Mouse (Mus musculus) forebrain, embryonic 10.5 days (tissue): ENCODE data around the gene Arhgap31. TPM values are rescaled to one million over a fixed set of nuclear protein-coding genes. Genes with fewer than 3 reads are reported as not detected.
"Not testable (repeated sequence)": the region's sequence is repeated elsewhere in the genome, so short reads cannot be mapped to it uniquely, and the experiment has no call there.

Source experiments
- DNase-seq: peaks from one replicate; pipeline ENCODE4 v3.0.0-alpha.2; 2017; ENCODE audit warnings: low spot score; ENCODE audit errors: extremely low spot score
- H3K27ac ChIP-seq: fragments of 300-500 bp; sonication (generic); 2 replicates; pipeline ENCODE4 v1.5.1; 2016; ENCODE audit warnings: mild to moderate bottlenecking
- H3K27me3 ChIP-seq: fragments of 300-500 bp; sonication (generic); 2 replicates; pipeline ENCODE4 v1.6.1; 2016; ENCODE audit warnings: mild to moderate bottlenecking; ENCODE audit not compliant: poor library complexity, severe bottlenecking
- H3K36me3 ChIP-seq: fragments of 300-500 bp; sonication (generic); replicated peaks from 2 replicates; pipeline ENCODE4 v1.6.1; 2016; ENCODE audit warnings: mild to moderate bottlenecking, moderate library complexity
- H3K4me1 ChIP-seq: fragments of 300-500 bp; sonication (generic); 2 replicates; pipeline ENCODE4 v1.6.1; 2016
- H3K4me3 ChIP-seq: fragments of 300-500 bp; sonication (generic); 2 replicates; pipeline ENCODE4 v1.5.1; 2016; ENCODE audit warnings: mild to moderate bottlenecking, moderate library complexity
- H3K9me3 ChIP-seq: fragments of 300-500 bp; sonication (generic); 2 replicates; pipeline ENCODE4 v1.6.1; 2016; ENCODE audit warnings: mild to moderate bottlenecking, moderate library complexity
- WGBS: fragments of 180-500 bp; shearing (Covaris S2); methylation state at CpG from one replicate; pipeline ENCODE4 v1.1.7; 2016; 5-methylcytosine and 5-hydroxymethylcytosine counted together
- polyA plus RNA-seq: library from polyadenylated mRNA; unstranded; fragments of >200 nt; fragmentation: Nextera tagmentation; extraction: Ambion mirVana; gene quantifications from 2 replicates; pipeline ENCODE4 v1.2.1, GENCODE M21; 2016

Arhgap31 gene
- polyA plus RNA-seq, 1 experiment from 2014 or later: 7.4 TPM

GRCm38 (mm10) chr16:38695557-38695956 lies 17.5 kb downstream of the Arhgap31 start:
- 85% methylated on average over 5 of the region's 5 CpGs for WGBS
- H3K27ac ChIP-seq: no peak overlapping the region
- DNase-seq: no peak
- H3K4me3 ChIP-seq: no peak overlapping the region
- no peaks in the 10 kb centered on the region for H3K9me3 ChIP-seq
- no peaks in the 10 kb centered on the region for H3K27me3 ChIP-seq
- H3K36me3 ChIP-seq: no peaks in the 10 kb centered on the region
- H3K4me1 ChIP-seq: peaks cover 3% of the 10 kb centered on the region; the same call in 1 of the 2 replicates

DNA sequence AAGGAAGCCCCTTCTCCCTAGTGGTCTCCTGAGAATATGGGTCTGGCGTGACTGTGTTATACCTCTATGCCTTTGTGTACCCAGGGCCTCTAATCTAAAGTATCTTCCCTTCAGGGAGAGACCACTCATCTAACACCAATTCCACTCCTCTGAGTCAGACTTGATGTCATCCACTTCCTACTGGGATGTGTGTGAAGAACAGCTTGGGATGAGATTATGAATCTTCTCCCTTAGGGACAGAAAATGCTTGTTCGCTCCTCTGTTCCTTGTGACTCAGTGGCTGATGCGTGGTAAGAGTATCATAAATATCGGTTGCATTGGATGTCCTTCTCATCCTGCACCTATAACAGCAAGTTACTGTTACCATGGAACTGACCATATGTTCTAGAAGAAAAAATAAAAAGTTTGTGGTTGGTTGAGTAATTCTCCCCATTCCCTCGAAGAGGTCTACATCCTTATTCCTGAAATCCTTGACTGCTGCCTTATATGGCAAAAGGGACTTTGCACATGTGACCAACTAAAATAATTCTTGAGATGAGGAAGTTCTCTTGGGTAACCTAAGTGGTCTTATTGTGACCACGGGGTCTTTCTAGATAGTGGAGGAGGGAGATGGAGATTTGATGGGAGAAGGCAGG lies 18.1 kb downstream of the Arhgap31 start:
- Histone ChIP-seq H3K4me1 (peaks cover 3% of the 10 kb centered on the region; the same call in 1 of the 2 replicates), H3K4me3 (no peak overlapping the region), H3K36me3 (no peaks in the 10 kb centered on the region), H3K9me3 (no peaks in the 10 kb centered on the region), H3K27ac (no peak overlapping the region), H3K27me3 (no peaks in the 10 kb centered on the region)
- no peak for DNase-seq
- 91% methylated on average over 6 of the region's 6 CpGs for WGBS

DNA sequence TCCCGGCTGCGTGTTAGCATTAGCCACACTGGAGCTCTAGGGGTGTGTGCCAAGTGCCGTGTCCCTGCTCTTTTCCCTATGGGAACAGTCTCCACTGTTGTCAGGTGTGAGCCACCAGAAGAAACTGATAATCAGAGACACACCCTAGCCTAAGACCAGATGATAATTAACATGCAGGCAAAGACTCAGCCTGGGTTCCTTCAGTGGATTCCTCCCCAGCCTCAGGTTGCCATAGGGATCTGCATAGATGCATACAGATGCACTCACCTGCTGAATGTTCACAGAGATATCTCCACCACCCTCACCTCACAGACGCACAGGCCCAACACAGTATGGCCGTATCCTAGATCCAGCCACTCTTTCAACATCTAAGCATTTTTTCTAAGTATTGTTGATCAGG lies 22.6 kb downstream of the Arhgap31 start:
- Histone ChIP-seq H3K9me3 (no peaks in the 10 kb centered on the region), H3K36me3 (no peaks in the 10 kb centered on the region), H3K27me3 (no peaks in the 10 kb centered on the region), H3K4me3 (no peak overlapping the region), H3K4me1 (no peaks in the 10 kb centered on the region), H3K27ac (no peak overlapping the region)
- no peak for DNase-seq
- WGBS: 94% methylated on average over 5 of the region's 5 CpGs

DNA sequence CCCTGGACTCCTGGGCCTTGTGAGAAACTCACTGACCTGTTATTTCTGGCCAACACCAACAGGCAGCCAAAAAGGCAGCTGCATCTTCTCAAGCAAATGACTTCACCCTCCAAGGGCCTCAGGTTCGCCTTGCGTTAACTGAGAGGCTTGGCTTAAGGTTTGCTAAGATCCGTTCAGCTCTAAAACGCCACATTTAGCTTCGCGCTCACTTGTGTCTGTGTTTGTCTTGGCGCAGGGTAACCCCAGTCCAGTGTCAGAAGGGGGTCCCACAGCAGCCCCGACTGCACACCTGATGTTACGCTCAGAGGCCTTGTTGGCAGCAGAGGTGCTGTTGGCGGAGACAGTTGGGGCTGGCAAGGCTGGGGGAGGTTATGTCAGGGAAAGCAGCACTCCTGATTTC lies 23.3 kb downstream of the Arhgap31 start:
- H3K27ac ChIP-seq: no peak overlapping the region
- H3K4me3 ChIP-seq: no peak overlapping the region

GRCm38 (mm10) chr16:38688531-38689264 lies 24.4 kb downstream of the Arhgap31 start:
- DNase-seq: no peak
- H3K27ac ChIP-seq: no peak overlapping the region
- H3K4me1 ChIP-seq: no peaks in the 10 kb centered on the region
- H3K9me3 ChIP-seq: no peaks in the 10 kb centered on the region
- no peak overlapping the region for H3K4me3 ChIP-seq
- 89% methylated on average over 12 of the region's 12 CpGs for whole genome bisulfite sequencing
- H3K27me3 ChIP-seq: no peaks in the 10 kb centered on the region
- no peaks in the 10 kb centered on the region for H3K36me3 ChIP-seq

More for the DNA sequence above, 23.3 kb downstream of the Arhgap31 start:
- DNase-seq: no peak
- Histone ChIP-seq H3K36me3 (no peaks in the 10 kb centered on the region), H3K4me1 (no peaks in the 10 kb centered on the region), H3K27me3 (no peaks in the 10 kb centered on the region), H3K9me3 (no peaks in the 10 kb centered on the region)
- 94% methylated on average over 10 of the region's 10 CpGs for WGBS

DNA sequence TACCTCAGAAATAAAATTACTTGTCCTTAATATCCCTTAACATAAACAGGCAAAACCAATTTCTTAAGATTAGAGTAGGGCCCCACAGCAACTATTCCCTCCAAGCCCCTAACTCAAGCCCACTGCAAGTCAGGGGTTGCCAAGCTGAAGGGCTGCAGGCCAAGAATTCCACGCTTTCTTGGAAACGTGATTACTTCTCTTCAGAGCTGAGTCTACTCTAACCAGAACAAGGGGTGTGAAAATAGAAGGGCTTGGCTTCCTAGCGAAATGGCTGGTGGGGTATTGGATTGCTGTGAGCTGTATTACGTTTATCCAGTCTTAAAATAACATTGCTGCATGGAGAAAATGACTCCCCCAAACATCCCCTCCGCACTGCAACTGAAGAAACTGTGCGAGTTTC lies 25.4 kb downstream of the Arhgap31 start:
- Histone ChIP-seq H3K36me3 (no peaks in the 10 kb centered on the region), H3K4me3 (no peak overlapping the region), H3K27me3 (no peaks in the 10 kb centered on the region), H3K4me1 (no peaks in the 10 kb centered on the region), H3K9me3 (no peaks in the 10 kb centered on the region), H3K27ac (no peak overlapping the region)
- WGBS: 80% methylated on average over 6 of the region's 6 CpGs
- no peak for DNase-seq

- DNase-seq: no peak
- Histone ChIP-seq H3K36me3 (no peaks in the 10 kb centered on the region), H3K27ac (no peak overlapping the region), H3K4me3 (no peak overlapping the region), H3K4me1 (peaks cover 10% of the 10 kb centered on the region; the same call in 1 of the 2 replicates), H3K27me3 (no peaks in the 10 kb centered on the region), H3K9me3 (no peaks in the 10 kb centered on the region)
- WGBS: 80% methylated on average over 7 of the region's 7 CpGs
Observed at GRCm38 (mm10) chr16:38683094-38683493, 30.0 kb downstream of the Arhgap31 start.

DNA sequence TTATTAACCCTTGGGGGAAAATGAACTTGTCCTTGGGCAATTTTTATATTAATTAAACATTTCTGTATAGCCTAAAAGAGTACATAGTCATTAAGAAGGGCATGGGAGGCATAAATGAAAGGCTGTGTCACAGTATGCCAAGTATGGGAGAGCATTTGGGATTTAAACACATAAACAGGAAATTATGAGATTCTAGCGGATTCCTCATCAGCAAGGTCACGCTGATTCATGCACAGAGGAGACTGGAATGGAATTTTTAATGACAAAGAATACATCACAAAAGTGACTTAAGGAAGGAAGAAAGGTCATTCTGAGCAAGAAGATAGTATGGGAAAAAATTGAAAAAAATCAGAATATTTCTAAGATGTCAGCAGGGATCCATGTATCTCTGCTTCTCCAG lies 31.8 kb downstream of the Arhgap31 start:
- Histone ChIP-seq H3K27ac (no peak overlapping the region), H3K27me3 (no peaks in the 10 kb centered on the region), H3K9me3 (no peaks in the 10 kb centered on the region), H3K4me1 (peaks cover 10% of the 10 kb centered on the region; the same call in 1 of the 2 replicates), H3K36me3 (no peaks in the 10 kb centered on the region), H3K4me3 (no peak overlapping the region)
- WGBS: 93% methylated on average over 2 of the region's 2 CpGs
- DNase-seq: no peak

DNA sequence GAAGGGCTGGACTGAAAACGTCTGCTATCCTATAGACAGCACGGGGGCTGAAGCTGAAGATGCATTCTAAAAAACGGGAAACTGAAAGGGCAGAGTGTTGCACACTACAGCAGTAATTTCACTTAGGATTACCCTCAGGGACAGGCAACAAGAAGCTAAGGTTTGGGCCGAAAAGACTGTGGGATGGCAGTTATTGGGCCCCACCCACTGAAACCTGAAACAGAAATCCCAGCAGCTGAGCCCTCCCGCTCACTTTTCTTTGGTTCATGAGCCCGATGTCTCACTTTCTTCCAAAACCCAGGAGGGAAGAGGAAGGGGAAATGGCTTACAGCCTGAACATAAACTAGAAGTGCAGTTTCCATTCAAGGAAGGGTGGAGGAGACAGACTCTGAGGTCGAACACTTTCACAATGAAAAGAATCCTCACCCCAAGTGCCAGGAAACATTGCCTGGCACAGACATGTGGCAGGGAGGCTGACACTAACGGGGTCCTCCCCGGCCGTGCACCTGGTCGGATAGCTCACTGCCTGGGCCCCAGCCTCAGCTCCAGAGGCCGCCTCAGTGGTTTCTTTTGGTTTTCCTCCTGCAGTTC lies 33.5 kb downstream of the Arhgap31 start:
- no peak for DNase-seq
- H3K27ac ChIP-seq: no peak overlapping the region

DNA sequence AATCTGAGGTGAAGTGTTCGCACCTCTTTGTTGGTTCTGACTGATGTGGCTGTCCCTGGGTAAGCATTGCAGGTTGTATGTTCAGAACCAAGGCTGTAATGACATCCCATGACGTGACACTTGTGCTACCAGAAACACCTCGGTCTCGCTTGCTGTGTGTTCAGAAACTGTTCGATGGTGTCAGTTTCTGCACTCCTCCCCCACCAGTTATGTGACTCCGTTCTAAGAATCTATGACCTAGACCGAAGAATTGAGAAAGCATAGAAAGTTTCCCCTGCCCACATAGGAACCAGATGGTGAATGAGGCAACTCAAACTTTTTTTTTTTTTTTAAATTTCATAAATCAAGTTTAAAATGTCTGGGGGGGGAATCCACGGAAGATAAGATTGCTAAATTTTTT lies 34.2 kb downstream of the Arhgap31 start:
- no peak for DNase-seq
- H3K4me1 ChIP-seq: peaks cover 19% of the 10 kb centered on the region
- H3K9me3 ChIP-seq: no peaks in the 10 kb centered on the region
- no peak overlapping the region for H3K4me3 ChIP-seq
- no peaks in the 10 kb centered on the region for H3K27me3 ChIP-seq
- 0 out of 2 replicates have a peak, but pooled peaks cover 1% of the 10 kb centered on the region for H3K36me3 ChIP-seq
- H3K27ac ChIP-seq: no peak overlapping the region
- 86% methylated on average over 8 of the region's 8 CpGs for WGBS

More for the DNA sequence above, 33.5 kb downstream of the Arhgap31 start:
- no peaks in the 10 kb centered on the region for H3K36me3 ChIP-seq
- no peaks in the 10 kb centered on the region for H3K27me3 ChIP-seq
- H3K9me3 ChIP-seq: no peaks in the 10 kb centered on the region
- no peak overlapping the region for H3K4me3 ChIP-seq
- peaks cover 17% of the 10 kb centered on the region; the same call in 1 of the 2 replicates for H3K4me1 ChIP-seq
- WGBS: 60% methylated on average over 12 of the region's 12 CpGs

DNA sequence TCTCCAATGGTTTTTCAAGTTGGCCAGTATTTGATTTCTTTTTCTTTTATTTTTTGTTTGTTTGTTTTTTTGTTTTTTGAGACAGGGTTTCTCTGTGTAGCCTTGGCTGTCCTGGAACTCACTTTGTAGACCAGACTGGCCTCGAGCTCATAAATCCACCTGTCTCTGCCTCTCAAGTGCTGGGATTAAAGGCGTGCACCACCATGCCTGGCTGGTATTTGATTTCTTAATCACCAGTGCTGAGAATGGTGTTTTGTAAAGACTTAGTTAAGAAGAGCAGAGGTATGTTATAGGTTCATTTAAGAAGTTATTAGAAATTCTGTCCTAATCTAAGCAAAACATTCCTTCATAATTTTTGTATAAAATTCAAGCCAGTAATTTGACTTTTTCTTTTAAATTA lies 35.1 kb downstream of the Arhgap31 start:
- not testable (repeated sequence) for H3K27ac ChIP-seq, H3K9me3 ChIP-seq, H3K27me3 ChIP-seq, H3K4me3 ChIP-seq, H3K36me3 ChIP-seq, DNase-seq
- H3K4me1 ChIP-seq: peaks cover 26% of the 10 kb centered on the region
- WGBS: 89% methylated on average over 2 of the region's 2 CpGs

DNA sequence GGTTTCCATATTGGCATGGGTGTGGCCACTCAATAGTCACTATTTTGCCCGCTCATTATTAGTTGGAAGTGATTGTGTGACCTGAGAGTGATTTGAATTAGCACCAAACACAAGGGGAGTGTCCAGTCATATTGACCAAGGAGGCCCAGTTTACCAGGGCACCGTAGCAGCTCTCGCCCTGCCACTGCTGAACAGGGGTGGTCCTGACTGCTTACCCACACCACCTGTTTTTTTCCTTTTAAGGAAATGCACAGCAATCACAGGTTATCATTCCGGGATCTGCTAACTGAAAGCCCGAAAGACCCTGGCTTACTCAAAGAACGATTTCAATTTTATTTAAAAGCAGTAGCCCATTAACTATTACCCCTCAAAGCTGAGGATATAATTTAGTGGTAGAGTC lies 35.9 kb downstream of the Arhgap31 start:
- Histone ChIP-seq H3K9me3 (no peaks in the 10 kb centered on the region), H3K4me3 (no peak overlapping the region), H3K4me1 (peaks cover 30% of the 10 kb centered on the region), H3K36me3 (peaks cover 7% of the 10 kb centered on the region), H3K27me3 (no peaks in the 10 kb centered on the region), H3K27ac (no peak overlapping the region)
- WGBS: 97% methylated on average over 6 of the region's 6 CpGs
- DNase-seq: no peak

- 97% methylated on average over 4 of the region's 4 CpGs for WGBS
- Histone ChIP-seq H3K4me3 (no peak overlapping the region), H3K4me1 (peaks cover 30% of the 10 kb centered on the region), H3K27me3 (no peaks in the 10 kb centered on the region), H3K9me3 (no peaks in the 10 kb centered on the region), H3K27ac (no peak overlapping the region), H3K36me3 (peaks cover 7% of the 10 kb centered on the region)
- DNase-seq: no peak
Observed at GRCm38 (mm10) chr16:38676647-38677046, 36.4 kb downstream of the Arhgap31 start.
